Mouse (Mus musculus): ENCODE data around the gene Hoxc5. TPM values are rescaled to one million over a fixed set of nuclear protein-coding genes. Genes with fewer than 3 reads are reported as not detected.

Hoxc5 gene
- polyA plus RNA-seq, 1 experiment from 2014 or later: 3.9 TPM

DNA sequence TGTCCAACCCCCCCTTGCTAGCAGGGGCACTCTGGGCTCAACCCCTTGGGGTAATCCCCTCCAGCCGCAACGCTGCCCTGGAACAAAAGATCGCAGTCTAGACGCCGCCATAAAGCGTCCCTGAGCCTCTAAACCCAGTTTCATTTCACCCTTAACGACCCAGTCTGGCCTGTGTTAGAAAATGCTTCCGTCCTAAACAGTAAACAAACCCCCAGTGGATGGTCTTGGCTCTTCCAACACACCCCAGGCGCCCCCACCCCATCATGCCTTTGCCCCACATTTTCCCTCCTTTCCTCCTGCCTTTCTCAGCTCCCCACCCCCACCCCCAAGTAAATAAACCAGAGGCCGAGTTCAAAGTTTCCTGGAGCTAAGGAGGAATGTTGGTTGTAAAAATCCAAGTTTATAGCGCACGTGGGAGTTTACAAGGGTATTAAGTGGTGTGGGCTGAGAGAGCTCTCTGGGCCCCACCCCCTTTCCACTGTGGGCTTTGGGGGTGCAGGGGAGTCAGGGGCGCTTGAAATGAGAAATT lies 7.5 kb upstream of the Hoxc5 start:
- no peak for TF ChIP-seq CTCF (IDR thresholded peaks at IDR 0.05; ENCODE audit: low read depth)
- Histone ChIP-seq H3K4me3 (ENCODE audit: low read depth, low read length) (peak overlapping the region; percentile 8), H3K27me3 (replicated peaks; ENCODE audit: control insufficient read depth, insufficient read depth, low read length) (peaks cover 96% of the 10 kb centered on the region), H3K9me3 (ENCODE audit: control insufficient read depth) (no peaks in the 10 kb centered on the region), H3K9ac (ENCODE audit: low read depth, low read length) (no peak overlapping the region), H3K27ac (ENCODE audit: low read depth, low read length) (no peak overlapping the region), H3K36me3 (ENCODE audit: control insufficient read depth, insufficient read depth) (no peaks in the 10 kb centered on the region), H3K4me2 (replicated peaks; ENCODE audit: low read depth) (peak overlapping the region; percentile 46; the same call in 1 of the 2 replicates), H3K4me1 (replicated peaks; ENCODE audit: control insufficient read depth, insufficient read depth, low read length) (no peaks in the 10 kb centered on the region)
- 1% methylated on average over 13 of the region's 13 CpGs for WGBS
- ATAC-seq: peak; percentile 63; the same call in 1 of the 2 replicates

DNA sequence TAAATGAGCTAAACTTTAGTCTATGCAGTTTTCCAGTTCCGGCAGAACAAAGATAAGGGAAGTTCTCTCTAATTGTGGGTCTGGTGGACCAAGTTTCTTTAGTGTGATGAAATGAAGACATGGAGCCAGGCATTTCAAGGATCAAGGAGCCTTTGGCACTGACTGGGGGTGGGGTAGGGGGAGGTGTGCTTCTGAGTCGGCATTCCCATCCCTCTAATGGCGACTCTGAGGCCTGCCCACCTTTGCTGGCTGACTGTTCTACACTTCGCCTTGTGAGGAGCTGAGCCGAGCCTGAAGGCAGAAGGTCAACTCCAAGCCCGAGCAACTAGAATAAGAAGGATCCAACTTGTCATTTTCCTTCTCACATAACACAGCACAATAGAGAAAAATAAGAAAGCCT lies 5.5 kb upstream of the Hoxc5 start:
- H3K9ac ChIP-seq (ENCODE audit: low read depth, low read length): no peak overlapping the region

DNA sequence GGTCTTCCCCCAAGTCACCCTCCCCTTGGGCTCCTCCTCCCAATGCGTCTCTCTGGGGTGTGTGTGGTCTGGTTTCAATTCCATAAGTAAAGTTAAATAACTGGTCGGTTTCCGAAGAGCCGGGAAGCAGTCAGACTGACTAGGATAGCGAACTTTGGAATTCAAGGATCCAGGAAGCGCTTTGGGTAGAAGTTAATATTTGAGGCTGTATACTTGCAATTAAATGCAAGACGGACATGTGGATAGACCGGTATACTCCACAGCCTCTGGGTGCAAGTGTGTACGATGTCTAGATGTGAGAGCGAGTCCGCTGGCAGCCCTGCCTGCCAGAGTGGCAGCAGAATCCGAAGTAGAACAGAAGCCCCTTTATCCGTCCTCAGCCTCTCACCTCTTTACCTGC lies 4.8 kb upstream of the Hoxc5 start:
- no peaks in the 10 kb centered on the region for H3K9me3 ChIP-seq (ENCODE audit: control insufficient read depth)
- no peaks in the 10 kb centered on the region for H3K36me3 ChIP-seq (ENCODE audit: control insufficient read depth, insufficient read depth)
- no peak overlapping the region for H3K9ac ChIP-seq (ENCODE audit: low read depth, low read length)
- no peak for ATAC-seq
- peak overlapping the region; percentile 1; the same call in 1 of the 2 replicates for H3K4me3 ChIP-seq (ENCODE audit: low read depth, low read length)
- no peak overlapping the region for H3K4me2 ChIP-seq (replicated peaks; ENCODE audit: low read depth)
- no peak overlapping the region for H3K27ac ChIP-seq (ENCODE audit: low read depth, low read length)
- H3K27me3 ChIP-seq (replicated peaks; ENCODE audit: control insufficient read depth, insufficient read depth, low read length): peaks cover 96% of the 10 kb centered on the region
- WGBS: 4% methylated on average over 13 of the region's 13 CpGs
- TF ChIP-seq CTCF (IDR thresholded peaks at IDR 0.05; ENCODE audit: low read depth): no peak
- no peaks in the 10 kb centered on the region for H3K4me1 ChIP-seq (replicated peaks; ENCODE audit: control insufficient read depth, insufficient read depth, low read length)

More for the DNA sequence above, 5.5 kb upstream of the Hoxc5 start:
- 5% methylated on average over 6 of the region's 6 CpGs for WGBS
- no peaks in the 10 kb centered on the region for H3K36me3 ChIP-seq (ENCODE audit: control insufficient read depth, insufficient read depth)
- H3K27ac ChIP-seq (ENCODE audit: low read depth, low read length): no peak overlapping the region
- H3K9me3 ChIP-seq (ENCODE audit: control insufficient read depth): no peaks in the 10 kb centered on the region
- H3K4me2 ChIP-seq (replicated peaks; ENCODE audit: low read depth): no peak overlapping the region
- ATAC-seq: no peak
- H3K4me3 ChIP-seq (ENCODE audit: low read depth, low read length): no peak overlapping the region
- H3K4me1 ChIP-seq (replicated peaks; ENCODE audit: control insufficient read depth, insufficient read depth, low read length): no peaks in the 10 kb centered on the region
- H3K27me3 ChIP-seq (replicated peaks; ENCODE audit: control insufficient read depth, insufficient read depth, low read length): peaks cover 96% of the 10 kb centered on the region
- TF ChIP-seq CTCF (IDR thresholded peaks at IDR 0.05; ENCODE audit: low read depth): no peak

DNA sequence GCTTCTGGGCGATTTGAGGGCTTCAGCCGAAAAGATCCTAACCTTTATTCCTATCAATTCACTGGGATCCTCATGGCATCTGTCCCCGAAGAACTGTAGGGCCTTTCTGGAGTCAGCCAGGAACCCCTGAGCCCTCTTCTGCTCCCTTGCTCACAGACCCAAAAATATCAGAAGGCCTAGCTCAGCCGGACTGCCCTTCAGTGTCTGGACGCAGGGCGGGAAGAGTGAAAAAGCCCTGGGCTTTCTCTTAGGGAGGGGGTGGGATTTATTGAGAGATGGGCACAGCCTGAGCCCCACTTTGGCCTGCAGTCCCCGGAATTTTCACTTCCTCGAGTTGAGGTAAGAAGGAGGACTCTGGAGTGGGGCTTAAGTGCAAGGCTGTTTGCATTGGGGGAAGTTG lies 4.0 kb upstream of the Hoxc5 start:
- H3K27ac ChIP-seq (ENCODE audit: low read depth, low read length): no peak overlapping the region
- peak overlapping the region; percentile 41; the same call in 1 of the 2 replicates for H3K4me2 ChIP-seq (replicated peaks; ENCODE audit: low read depth)
- H3K4me3 ChIP-seq (ENCODE audit: low read depth, low read length): no peak overlapping the region
- no peak for TF ChIP-seq CTCF (IDR thresholded peaks at IDR 0.05; ENCODE audit: low read depth)
- H3K4me1 ChIP-seq (replicated peaks; ENCODE audit: control insufficient read depth, insufficient read depth, low read length): no peaks in the 10 kb centered on the region
- peaks cover 95% of the 10 kb centered on the region for H3K27me3 ChIP-seq (replicated peaks; ENCODE audit: control insufficient read depth, insufficient read depth, low read length)
- no peak for ATAC-seq
- 5% methylated on average over 8 of the region's 8 CpGs for WGBS
- no peaks in the 10 kb centered on the region for H3K9me3 ChIP-seq (ENCODE audit: control insufficient read depth)
- H3K36me3 ChIP-seq (ENCODE audit: control insufficient read depth, insufficient read depth): no peaks in the 10 kb centered on the region
- H3K9ac ChIP-seq (ENCODE audit: low read depth, low read length): no peak overlapping the region

DNA sequence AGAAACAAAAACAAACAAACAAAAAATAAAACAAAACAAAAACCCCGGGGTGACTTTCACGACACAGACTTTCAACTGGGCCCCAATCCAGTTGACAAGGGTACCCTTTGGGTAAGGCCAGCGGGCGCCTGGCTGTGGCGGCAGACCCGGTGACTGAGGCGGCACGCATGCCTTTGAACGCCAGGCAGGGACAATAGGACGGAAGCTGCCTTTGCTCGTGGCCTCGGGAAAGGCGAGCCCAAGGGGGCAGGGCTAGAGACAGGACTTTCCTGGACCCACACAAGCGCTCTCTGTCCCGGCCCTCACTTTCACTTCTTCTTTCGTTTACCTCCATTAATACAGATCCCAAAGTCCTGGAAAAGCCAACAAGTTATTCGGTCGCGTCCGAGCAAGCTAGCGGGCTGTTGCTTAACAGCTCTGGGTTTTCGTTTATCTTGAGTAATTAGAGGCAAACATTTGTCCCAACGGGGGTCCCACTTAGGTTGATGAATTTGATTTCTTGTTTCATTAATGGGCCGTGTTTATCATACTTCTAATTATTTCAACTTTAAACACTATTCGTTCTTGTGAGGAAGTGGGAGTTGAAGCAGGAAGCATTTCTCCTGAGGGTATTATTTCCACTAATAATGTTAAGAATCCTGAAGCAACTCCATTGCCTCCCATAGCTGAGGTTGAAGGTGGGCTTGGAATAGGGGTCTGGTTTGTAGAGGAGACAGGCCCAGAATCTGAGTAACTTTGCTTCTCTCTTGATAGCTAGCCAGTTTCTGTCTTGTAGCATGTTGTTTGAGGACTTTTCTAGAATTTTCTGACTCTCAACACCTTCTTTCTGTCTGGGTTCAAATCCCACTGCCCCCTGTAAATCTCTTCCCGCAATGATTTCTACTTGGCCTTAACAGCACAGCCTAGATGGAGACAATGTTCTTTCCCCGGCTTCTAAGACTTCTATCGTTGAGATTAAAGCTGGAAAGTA lies 3.3 kb upstream of the Hoxc5 start:
- Histone ChIP-seq H3K27me3 (replicated peaks; ENCODE audit: control insufficient read depth, insufficient read depth, low read length) (peaks cover 95% of the 10 kb centered on the region), H3K4me3 (ENCODE audit: low read depth, low read length) (peak overlapping the region; percentile 11; the same call in 1 of the 2 replicates), H3K4me1 (replicated peaks; ENCODE audit: control insufficient read depth, insufficient read depth, low read length) (no peaks in the 10 kb centered on the region), H3K4me2 (replicated peaks; ENCODE audit: low read depth) (peak overlapping the region; percentile 41), H3K27ac (ENCODE audit: low read depth, low read length) (no peak overlapping the region), H3K36me3 (ENCODE audit: control insufficient read depth, insufficient read depth) (no peaks in the 10 kb centered on the region), H3K9ac (ENCODE audit: low read depth, low read length) (no peak overlapping the region), H3K9me3 (ENCODE audit: control insufficient read depth) (no peaks in the 10 kb centered on the region)
- no peak for TF ChIP-seq CTCF (IDR thresholded peaks at IDR 0.05; ENCODE audit: low read depth)
- no peak for ATAC-seq
- WGBS: 2% methylated on average over 28 of the region's 28 CpGs

Data from intestine, postnatal 0 days (tissue).